Mouse (Mus musculus) embryo, embryonic 10 days (tissue): ENCODE data around the gene Lce1c.
A peak's percentile ranks its signal among the peaks of the same experiment; 100 is the strongest.
"Not testable (repeated sequence)": the region's sequence is repeated elsewhere in the genome, so short reads cannot be mapped to it uniquely, and the experiment has no call there.

Experiments
- DNase-seq: peaks from one replicate; pipeline ENCODE4 v3.0.0-alpha.2; 2015; ENCODE audit warnings: low spot score

Gene Lce1c

GRCm38 (mm10) chr3:92678947-92679346 lies at the start of gene Lce1c:
Gene Lce1c, plus strand, starts transcription at chr3:92679247.
- DNase-seq: no peak

- no peak for DNase-seq
These were observed 41.0 kb upstream of the Lce1c start for GRCm38 (mm10) chr3:92637745-92638652.

GRCm38 (mm10) chr3:92638653-92638991 lies 40.4 kb upstream of the Lce1c start:
- DNase-seq: no peak

- DNase-seq: no peak
These were observed 39.2 kb upstream of the Lce1c start for GRCm38 (mm10) chr3:92639854-92640253.

- DNase-seq: no peak
These were observed 30.8 kb upstream of the Lce1c start, which contains the start of gene Lce1a1 for GRCm38 (mm10) chr3:92648207-92648606. Gene Lce1a1, minus strand, starts transcription at chr3:92648307.

GRCm38 (mm10) chr3:92656826-92657225 lies 22.2 kb upstream of the Lce1c start, which contains the start of gene Lce1b:
Gene Lce1b, minus strand, starts transcription at chr3:92656926.
- DNase-seq: no peak

- no peak for DNase-seq
These were observed 8.8 kb upstream of the Lce1c start, which contains the start of gene Lce1a2 for GRCm38 (mm10) chr3:92670215-92670614. Gene Lce1a2, minus strand, starts transcription at chr3:92670315.

GRCm38 (mm10) chr3:92687110-92687509 lies 8.1 kb downstream of the Lce1c start, which contains the start of gene Lce1d:
Gene Lce1d, minus strand, starts transcription at chr3:92687210.
- no peak for DNase-seq

GRCm38 (mm10) chr3:92689154-92689553 lies 10.1 kb downstream of the Lce1c start:
- DNase-seq: not testable (repeated sequence)

- DNase-seq: no peak
These were observed 12.6 kb downstream of the Lce1c start for GRCm38 (mm10) chr3:92691688-92692087.

- no peak for DNase-seq
These were observed 15.6 kb downstream of the Lce1c start for GRCm38 (mm10) chr3:92694613-92695012.

GRCm38 (mm10) chr3:92708974-92709373 lies 29.9 kb downstream of the Lce1c start, which contains the start of gene Lce1e:
Gene Lce1e, minus strand, starts transcription at chr3:92709074.
- no peak for DNase-seq

- peak; percentile 4 for DNase-seq
These were observed 36.1 kb downstream of the Lce1c start for GRCm38 (mm10) chr3:92715122-92715521.

GRCm38 (mm10) chr3:92720250-92720649 lies 41.2 kb downstream of the Lce1c start, which contains the start of gene Lce1f:
Gene Lce1f, minus strand, starts transcription at chr3:92720350.
- DNase-seq: no peak

GRCm38 (mm10) chr3:92722631-92723030 lies 43.6 kb downstream of the Lce1c start:
- peak; percentile 4 for DNase-seq
